Mouse (Mus musculus): ENCODE measurements at regions not wholly inside any gene's neighbourhood (a gene's known extent, or its start where the extent isn't known, plus 50 kb on each side); places are given as distances from the start of the nearest gene placed in this dataset.

DNA sequence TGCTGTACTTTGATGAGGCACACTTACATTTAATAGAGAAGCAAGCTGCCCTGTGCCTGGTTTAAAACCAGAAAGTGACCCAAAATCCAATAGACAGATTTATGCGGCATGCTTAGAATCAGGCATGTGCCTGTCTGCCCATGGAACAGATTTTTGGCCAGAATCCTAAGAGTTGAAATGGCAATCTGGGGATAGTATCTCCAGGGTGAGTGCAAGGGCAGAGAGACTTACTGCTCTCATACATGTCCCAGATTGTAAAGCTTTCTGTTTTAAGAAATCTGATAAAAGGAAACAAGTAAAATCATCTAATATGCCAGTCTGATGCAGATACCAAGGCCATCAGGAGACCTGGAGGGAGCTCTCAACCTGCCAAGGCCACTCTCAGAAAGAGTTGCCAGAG is 507.0 kb downstream of the Cntn6 start (continued):
- TF ChIP-seq HCFC1 (IDR thresholded peaks at IDR 0.05; ENCODE audit: low read depth, low read length): no peak
- no peak for TF ChIP-seq E2F4 (IDR thresholded peaks at IDR 0.05; ENCODE audit: borderline replicate concordance, low read depth, low read length)

DNA sequence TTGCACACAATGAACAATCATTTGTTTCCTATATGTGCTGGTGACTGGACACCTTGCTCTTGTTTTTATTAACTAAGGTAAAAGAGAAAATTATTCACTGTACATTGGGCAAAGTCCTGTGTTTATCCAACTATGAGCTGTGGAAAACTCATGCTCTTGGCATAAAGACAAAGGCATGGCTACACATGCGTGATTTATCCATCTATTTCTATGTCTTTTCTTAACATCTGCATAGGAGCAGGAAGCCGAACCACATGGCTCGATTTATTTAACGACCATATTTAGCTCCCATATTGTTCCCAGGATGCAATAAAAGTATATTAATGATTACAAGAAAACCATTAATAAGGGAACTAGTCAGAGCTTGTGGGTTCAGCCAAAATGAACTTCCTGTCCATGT is 528.1 kb downstream of the Cntn6 start:
- no peak overlapping the region for H3K27ac ChIP-seq (ENCODE audit: control insufficient read depth, low read depth, low read length)
- H3K4me1 ChIP-seq (ENCODE audit: control insufficient read depth in 1 of 2, insufficient read depth in 2 of 2, low read length in 2 of 2): no peaks in the 10 kb centered on the region
- H3K79me2 ChIP-seq (ENCODE audit: control insufficient read depth, insufficient read depth, low read length, poor library complexity): no peaks in the 10 kb centered on the region
- DNase-seq (ENCODE audit: low read depth, low spot score): no peak
- H3K9ac ChIP-seq (ENCODE audit: control insufficient read depth, low read depth, low read length, poor library complexity, severe bottlenecking): no peak overlapping the region
- no peak for TF ChIP-seq MAZ (IDR thresholded peaks at IDR 0.05; ENCODE audit: low read depth, low read length)
- TF ChIP-seq NRF1 (IDR thresholded peaks at IDR 0.05; ENCODE audit: insufficient read depth, low read depth, low read length, poor library complexity, severe bottlenecking): no peak
- TF ChIP-seq TAL1 (IDR thresholded peaks at IDR 0.05; ENCODE audit: low read length): no peak
- no peak for TF ChIP-seq GABPA (IDR thresholded peaks at IDR 0.05; ENCODE audit: low read depth, low read length)
- TF ChIP-seq POLR2AphosphoS5 (IDR thresholded peaks at IDR 0.05; ENCODE audit: borderline replicate concordance, low read depth, low read length): no peak
- TF ChIP-seq CHD2 (IDR thresholded peaks at IDR 0.05; ENCODE audit: low read length): no peak
- TF ChIP-seq SIN3A (IDR thresholded peaks at IDR 0.05; ENCODE audit: low read length): no peak
- no peak for TF ChIP-seq CTCF (IDR thresholded peaks at IDR 0.05 in 2 of 3, conservative IDR thresholded peaks at IDR 0.05 in 1 of 3; ENCODE audit: control insufficient read depth in 1 of 3, insufficient read depth in 1 of 3, low read depth in 2 of 3, low read length in 3 of 3, poor library complexity in 1 of 3, severe bottlenecking in 1 of 3)
- no peak for TF ChIP-seq MAFK (IDR thresholded peaks at IDR 0.05; ENCODE audit: borderline replicate concordance, low read depth, low read length)
- no peak for TF ChIP-seq RAD21 (IDR thresholded peaks at IDR 0.05; ENCODE audit: low read depth, low read length)
- no peak for TF ChIP-seq KAT2A (conservative IDR thresholded peaks at IDR 0.05; ENCODE audit: low read depth, low read length)
- no peak for TF ChIP-seq USF2 (IDR thresholded peaks at IDR 0.05; ENCODE audit: borderline replicate concordance in 1 of 2, insufficient read depth in 1 of 2, low read depth in 1 of 2, low read length in 2 of 2)
- no peak for TF ChIP-seq GATA1 (IDR thresholded peaks at IDR 0.05; ENCODE audit: low read depth, low read length)
- no peak for TF ChIP-seq ETS1 (IDR thresholded peaks at IDR 0.05; ENCODE audit: low read depth, low read length)
- no peak for TF ChIP-seq TCF12 (IDR thresholded peaks at IDR 0.05; ENCODE audit: low read depth, low read length)
- no peak for TF ChIP-seq ZC3H11A (IDR thresholded peaks at IDR 0.05; ENCODE audit: low read depth, low read length)
- TF ChIP-seq ZMIZ1 (IDR thresholded peaks at IDR 0.05; ENCODE audit: low read depth, low read length): no peak
- H3K36me3 ChIP-seq (ENCODE audit: control insufficient read depth in 1 of 2, insufficient read depth in 2 of 2, low read length in 2 of 2): no peaks in the 10 kb centered on the region
- no peak overlapping the region for H3K4me3 ChIP-seq (ENCODE audit: control insufficient read depth in 1 of 2, insufficient read depth in 1 of 2, low read depth in 2 of 2, low read length in 2 of 2)
- H3K9me3 ChIP-seq (replicated peaks; ENCODE audit: insufficient read depth, low read length): no peaks in the 10 kb centered on the region
- no peaks in the 10 kb centered on the region for H3K27me3 ChIP-seq (ENCODE audit: control insufficient read depth in 1 of 2, insufficient read depth in 2 of 2, low read length in 2 of 2)

DNA sequence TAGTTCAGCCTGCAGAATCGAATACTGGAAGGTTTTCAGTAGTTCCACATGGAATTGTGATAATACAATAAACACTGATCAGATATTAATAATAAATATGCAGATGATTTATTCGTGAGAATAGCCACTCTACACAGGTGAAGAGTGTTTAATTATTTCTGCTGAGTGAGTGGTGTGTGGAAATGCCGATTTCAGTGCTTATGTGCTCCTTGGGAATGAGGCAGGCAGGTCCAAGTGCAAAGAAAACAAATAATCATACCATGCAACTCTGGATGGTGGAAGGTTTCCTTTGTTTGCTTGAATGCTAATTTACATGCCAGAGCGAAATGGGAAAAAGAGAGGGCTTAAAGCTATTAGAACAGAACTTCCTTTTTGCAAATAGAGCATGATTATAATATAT is 528.6 kb downstream of the Cntn6 start:
- Histone ChIP-seq H3K79me2 (ENCODE audit: control insufficient read depth, insufficient read depth, low read length, poor library complexity) (no peaks in the 10 kb centered on the region), H3K4me1 (ENCODE audit: control insufficient read depth in 1 of 2, insufficient read depth in 2 of 2, low read length in 2 of 2) (no peaks in the 10 kb centered on the region), H3K9ac (ENCODE audit: control insufficient read depth, low read depth, low read length, poor library complexity, severe bottlenecking) (no peak overlapping the region), H3K4me3 (ENCODE audit: control insufficient read depth in 1 of 2, insufficient read depth in 1 of 2, low read depth in 2 of 2, low read length in 2 of 2) (no peak overlapping the region), H3K27me3 (ENCODE audit: control insufficient read depth in 1 of 2, insufficient read depth in 2 of 2, low read length in 2 of 2) (no peaks in the 10 kb centered on the region), H3K36me3 (ENCODE audit: control insufficient read depth in 1 of 2, insufficient read depth in 2 of 2, low read length in 2 of 2) (no peaks in the 10 kb centered on the region), H3K9me3 (replicated peaks; ENCODE audit: insufficient read depth, low read length) (no peaks in the 10 kb centered on the region), H3K27ac (ENCODE audit: control insufficient read depth, low read depth, low read length) (no peak overlapping the region)
- no peak for DNase-seq (ENCODE audit: low read depth, low spot score)
- no peak for TF ChIP-seq JUND (IDR thresholded peaks at IDR 0.05; ENCODE audit: low read depth, low read length)
- TF ChIP-seq CHD1 (IDR thresholded peaks at IDR 0.05; ENCODE audit: low read depth, low read length): no peak
- TF ChIP-seq BHLHE40 (IDR thresholded peaks at IDR 0.05; ENCODE audit: borderline replicate concordance, low read depth, low read length): no peak
